Mouse (Mus musculus): ENCODE measurements around the gene Smg9. TPM values are rescaled to one million over a fixed set of nuclear protein-coding genes. Genes with fewer than 3 reads are reported as not detected.

Gene Smg9
- polyA plus RNA-seq, 1 experiment, result 34.9 TPM

GRCm38 (mm10) chr7:24410123-24410522 lies 10.7 kb downstream of the Smg9 start:
- Histone ChIP-seq H3K27ac (ENCODE audit: insufficient read depth, low read depth, low read length) (no peak overlapping the region), H3K4me3 (ENCODE audit: insufficient read depth, low read depth, low read length) (no peak overlapping the region), H3K36me3 (ENCODE audit: control insufficient read depth, insufficient read depth, low read length) (no peaks in the 10 kb centered on the region), H3K27me3 (replicated peaks; ENCODE audit: control insufficient read depth, insufficient read depth, low read length) (no peaks in the 10 kb centered on the region), H3K4me1 (ENCODE audit: control insufficient read depth, insufficient read depth, low read length) (peaks cover 3% of the 10 kb centered on the region; the same call in 1 of the 2 replicates)
- 42% methylated on average over 6 of the region's 6 CpGs for WGBS
- peak; percentile 13 for DNase-seq
- TF ChIP-seq POLR2A (IDR thresholded peaks at IDR 0.05; ENCODE audit: low read depth, low read length), result no peak
- no peak for TF ChIP-seq CTCF (conservative IDR thresholded peaks at IDR 0.05; ENCODE audit: insufficient read depth, insufficient read length, low read depth, low read length)

GRCm38 (mm10) chr7:24410831-24411230 lies 11.4 kb downstream of the Smg9 start:
- H3K27me3 ChIP-seq (replicated peaks; ENCODE audit: control insufficient read depth, insufficient read depth, low read length), result no peaks in the 10 kb centered on the region
- H3K27ac ChIP-seq (ENCODE audit: insufficient read depth, low read depth, low read length), result no peak overlapping the region
- DNase-seq, result no peak
- H3K4me1 ChIP-seq (ENCODE audit: control insufficient read depth, insufficient read depth, low read length), result peaks cover 3% of the 10 kb centered on the region; the same call in 1 of the 2 replicates
- H3K36me3 ChIP-seq (ENCODE audit: control insufficient read depth, insufficient read depth, low read length), result no peaks in the 10 kb centered on the region
- TF ChIP-seq CTCF (conservative IDR thresholded peaks at IDR 0.05; ENCODE audit: insufficient read depth, insufficient read length, low read depth, low read length) (no peak), POLR2A (IDR thresholded peaks at IDR 0.05; ENCODE audit: low read depth, low read length) (no peak)
- H3K4me3 ChIP-seq (ENCODE audit: insufficient read depth, low read depth, low read length), result no peak overlapping the region
- WGBS, result 79% methylated on average over 3 of the region's 3 CpGs

GRCm38 (mm10) chr7:24413630-24414029 lies 14.2 kb downstream of the Smg9 start:
- Histone ChIP-seq H3K27ac (ENCODE audit: insufficient read depth, low read depth, low read length) (no peak overlapping the region), H3K36me3 (ENCODE audit: control insufficient read depth, insufficient read depth, low read length) (no peaks in the 10 kb centered on the region), H3K27me3 (replicated peaks; ENCODE audit: control insufficient read depth, insufficient read depth, low read length) (no peaks in the 10 kb centered on the region), H3K4me3 (ENCODE audit: insufficient read depth, low read depth, low read length) (no peak overlapping the region), H3K4me1 (ENCODE audit: control insufficient read depth, insufficient read depth, low read length) (no peaks in the 10 kb centered on the region)
- no peak for TF ChIP-seq POLR2A (IDR thresholded peaks at IDR 0.05; ENCODE audit: low read depth, low read length)
- no peak for TF ChIP-seq CTCF (conservative IDR thresholded peaks at IDR 0.05; ENCODE audit: insufficient read depth, insufficient read length, low read depth, low read length)
- no peak for DNase-seq
- WGBS, result 74% methylated on average over 3 of the region's 3 CpGs

GRCm38 (mm10) chr7:24415261-24415660 lies 15.8 kb downstream of the Smg9 start:
- H3K27me3 ChIP-seq (replicated peaks; ENCODE audit: control insufficient read depth, insufficient read depth, low read length), result no peaks in the 10 kb centered on the region
- 78% methylated on average over 7 of the region's 7 CpGs for whole genome bisulfite sequencing
- DNase-seq, result no peak
- no peaks in the 10 kb centered on the region for H3K4me1 ChIP-seq (ENCODE audit: control insufficient read depth, insufficient read depth, low read length)
- TF ChIP-seq CTCF (conservative IDR thresholded peaks at IDR 0.05; ENCODE audit: insufficient read depth, insufficient read length, low read depth, low read length) (no peak), POLR2A (IDR thresholded peaks at IDR 0.05; ENCODE audit: low read depth, low read length) (no peak)
- H3K27ac ChIP-seq (ENCODE audit: insufficient read depth, low read depth, low read length), result no peak overlapping the region
- H3K36me3 ChIP-seq (ENCODE audit: control insufficient read depth, insufficient read depth, low read length), result no peaks in the 10 kb centered on the region
- no peak overlapping the region for H3K4me3 ChIP-seq (ENCODE audit: insufficient read depth, low read depth, low read length)

GRCm38 (mm10) chr7:24419579-24419978 lies 20.2 kb downstream of the Smg9 start:
- TF ChIP-seq POLR2A (IDR thresholded peaks at IDR 0.05; ENCODE audit: low read depth, low read length) (no peak), CTCF (conservative IDR thresholded peaks at IDR 0.05; ENCODE audit: insufficient read depth, insufficient read length, low read depth, low read length) (no peak)
- H3K27me3 ChIP-seq (replicated peaks; ENCODE audit: control insufficient read depth, insufficient read depth, low read length), result no peaks in the 10 kb centered on the region
- H3K36me3 ChIP-seq (ENCODE audit: control insufficient read depth, insufficient read depth, low read length), result no peaks in the 10 kb centered on the region
- no peak overlapping the region for H3K27ac ChIP-seq (ENCODE audit: insufficient read depth, low read depth, low read length)
- no peak overlapping the region for H3K4me3 ChIP-seq (ENCODE audit: insufficient read depth, low read depth, low read length)
- no peaks in the 10 kb centered on the region for H3K4me1 ChIP-seq (ENCODE audit: control insufficient read depth, insufficient read depth, low read length)
- DNase-seq, result no peak
- 93% methylated on average over 8 of the region's 8 CpGs for WGBS

- Histone ChIP-seq H3K4me3 (ENCODE audit: insufficient read depth, low read depth, low read length) (no peak overlapping the region), H3K27me3 (replicated peaks; ENCODE audit: control insufficient read depth, insufficient read depth, low read length) (no peaks in the 10 kb centered on the region), H3K27ac (ENCODE audit: insufficient read depth, low read depth, low read length) (no peak overlapping the region), H3K36me3 (ENCODE audit: control insufficient read depth, insufficient read depth, low read length) (no peaks in the 10 kb centered on the region), H3K4me1 (ENCODE audit: control insufficient read depth, insufficient read depth, low read length) (no peaks in the 10 kb centered on the region)
- no peak for TF ChIP-seq CTCF (conservative IDR thresholded peaks at IDR 0.05; ENCODE audit: insufficient read depth, insufficient read length, low read depth, low read length)
- TF ChIP-seq POLR2A (IDR thresholded peaks at IDR 0.05; ENCODE audit: low read depth, low read length), result no peak
- no peak for DNase-seq
- WGBS, result 59% methylated on average over 7 of the region's 7 CpGs
These were observed 22.2 kb downstream of the Smg9 start for GRCm38 (mm10) chr7:24421648-24422047.

- WGBS, result 75% methylated on average over 8 of the region's 8 CpGs
- no peak overlapping the region for H3K4me3 ChIP-seq (ENCODE audit: insufficient read depth, low read depth, low read length)
- no peak for TF ChIP-seq CTCF (conservative IDR thresholded peaks at IDR 0.05; ENCODE audit: insufficient read depth, insufficient read length, low read depth, low read length)
- TF ChIP-seq POLR2A (IDR thresholded peaks at IDR 0.05; ENCODE audit: low read depth, low read length), result no peak
- no peak overlapping the region for H3K27ac ChIP-seq (ENCODE audit: insufficient read depth, low read depth, low read length)
- H3K36me3 ChIP-seq (ENCODE audit: control insufficient read depth, insufficient read depth, low read length), result no peaks in the 10 kb centered on the region
- no peaks in the 10 kb centered on the region for H3K27me3 ChIP-seq (replicated peaks; ENCODE audit: control insufficient read depth, insufficient read depth, low read length)
- no peaks in the 10 kb centered on the region for H3K4me1 ChIP-seq (ENCODE audit: control insufficient read depth, insufficient read depth, low read length)
- peak; percentile 41 for DNase-seq
These were observed 22.8 kb downstream of the Smg9 start for GRCm38 (mm10) chr7:24422251-24422650.
